Mouse (Mus musculus) embryonic facial prominence, embryonic 15.5 days (tissue): ENCODE measurements at regions not wholly inside any gene's neighbourhood (a gene's known extent, or its start where the extent isn't known, plus 50 kb on each side); places are given as distances from the start of the nearest gene placed in this dataset.

Source experiments
- ATAC-seq: fragments of 200-750 bp; cut with Nextera tagmentation; 2 replicates; pipeline ENCODE4 v1.8.0; 2017; ENCODE audit warnings: low read depth, moderate TSS enrichment; ENCODE audit not compliant: insufficient number of reproducible peaks, low FRiP score, low TSS enrichment
- H3K27ac ChIP-seq: fragments of 300-500 bp; sonication (generic); replicated peaks from 2 replicates; pipeline ENCODE4 v1.5.1; 2015; ENCODE audit warnings: mild to moderate bottlenecking, inconsistent platforms
- H3K27me3 ChIP-seq: fragments of 300-500 bp; sonication (generic); 2 replicates; pipeline ENCODE4 v1.6.1; 2015; ENCODE audit warnings: inconsistent platforms
- H3K36me3 ChIP-seq: fragments of 300-500 bp; sonication (generic); 2 replicates; pipeline ENCODE4 v1.6.1; 2015; ENCODE audit warnings: mild to moderate bottlenecking, inconsistent platforms
- H3K4me1 ChIP-seq: fragments of 300-500 bp; sonication (generic); 2 replicates; pipeline ENCODE4 v1.6.1; 2015; ENCODE audit warnings: inconsistent platforms
- H3K4me2 ChIP-seq: fragments of 300-500 bp; sonication (generic); replicated peaks from 2 replicates; pipeline ENCODE4 v1.6.1; 2015; ENCODE audit warnings: mild to moderate bottlenecking, inconsistent platforms
- H3K4me3 ChIP-seq: fragments of 300-500 bp; sonication (generic); replicated peaks from 2 replicates; pipeline ENCODE4 v1.5.1; 2015; ENCODE audit warnings: mild to moderate bottlenecking, inconsistent platforms
- H3K9ac ChIP-seq: fragments of 300-500 bp; sonication (generic); 2 replicates; pipeline ENCODE4 v1.6.1; 2015; ENCODE audit warnings: inconsistent platforms
- H3K9me3 ChIP-seq: fragments of 300-500 bp; sonication (generic); replicated peaks from 2 replicates; pipeline ENCODE4 v1.6.1; 2016; ENCODE audit warnings: inconsistent platforms
- WGBS: fragments of 180-500 bp; shearing (Covaris S2); methylation state at CpG from one replicate; pipeline ENCODE4 v1.1.7; 2015; 5-methylcytosine and 5-hydroxymethylcytosine counted together

DNA sequence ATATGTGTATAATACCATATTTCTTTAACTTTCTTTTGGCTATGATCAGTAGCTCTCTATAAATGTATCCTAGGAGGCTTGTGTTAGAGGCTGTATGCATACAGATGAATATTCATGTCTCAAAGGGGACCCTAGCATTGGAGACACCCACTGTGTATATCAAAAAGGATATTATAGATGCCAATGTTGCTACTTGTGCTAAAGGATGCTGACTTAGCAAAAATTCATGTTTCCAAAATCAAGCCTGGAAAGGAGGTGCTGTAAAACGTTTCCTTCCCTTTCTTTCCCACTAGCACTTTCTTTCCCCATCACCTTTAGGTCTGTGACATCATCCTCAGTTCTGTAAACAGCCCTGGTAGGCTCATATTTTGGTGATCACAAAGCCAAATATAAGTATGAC, 519.4 kb downstream of the Rnf144a start:
- WGBS, result 53% methylated on average over 1 of the region's 1 CpGs
- ATAC-seq, result no peak
- no peak overlapping the region for H3K9ac ChIP-seq

DNA sequence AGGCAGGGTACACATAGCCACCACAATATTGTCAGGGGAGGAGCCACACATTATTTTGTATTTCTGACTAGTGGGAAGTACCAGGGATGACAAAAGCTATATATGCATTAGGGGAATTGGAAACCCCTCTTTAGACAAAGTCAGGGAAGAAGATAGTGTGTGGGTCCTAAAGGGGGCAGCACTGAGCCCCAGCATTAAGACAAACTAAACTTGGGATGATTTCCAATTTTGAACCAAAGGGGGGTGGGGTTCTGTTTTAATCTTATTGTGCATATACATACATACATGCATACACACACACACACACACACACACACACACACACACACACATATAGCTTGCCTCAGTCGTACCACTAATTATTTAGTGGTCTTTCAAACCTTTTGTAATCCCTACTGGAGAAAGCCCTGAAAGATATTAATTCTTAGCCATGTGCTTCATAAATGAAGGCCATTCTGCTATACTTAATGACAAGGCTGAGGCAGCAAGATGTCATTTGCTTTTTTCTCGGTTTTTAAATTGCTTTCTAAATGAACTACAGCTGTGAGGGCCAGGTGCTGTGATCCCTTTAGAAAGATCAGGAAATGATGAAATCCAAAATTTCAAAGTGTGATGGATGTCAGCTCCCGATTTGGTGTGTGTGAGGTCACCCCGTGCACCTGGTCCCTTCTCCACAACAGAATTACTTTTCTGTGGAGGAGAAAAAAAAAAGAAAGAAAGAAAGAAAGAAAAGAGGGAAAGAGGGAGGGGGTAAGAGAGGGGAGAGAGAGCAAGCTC, 523.5 kb downstream of the Rnf144a start:
- 42% methylated on average over 4 of the region's 4 CpGs for WGBS
- Histone ChIP-seq H3K27ac (no peak overlapping the region), H3K4me1 (no peaks in the 10 kb centered on the region), H3K4me2 (no peak overlapping the region), H3K36me3 (no peaks in the 10 kb centered on the region), H3K9me3 (no peaks in the 10 kb centered on the region), H3K4me3 (no peak overlapping the region), H3K27me3 (no peaks in the 10 kb centered on the region), H3K9ac (no peak overlapping the region)
- no peak for ATAC-seq

More for the DNA sequence above, 519.4 kb downstream of the Rnf144a start:
- Histone ChIP-seq H3K9me3 (no peaks in the 10 kb centered on the region), H3K27me3 (no peaks in the 10 kb centered on the region), H3K36me3 (no peaks in the 10 kb centered on the region), H3K4me2 (no peak overlapping the region), H3K4me1 (no peaks in the 10 kb centered on the region), H3K4me3 (no peak overlapping the region), H3K27ac (no peak overlapping the region)

DNA sequence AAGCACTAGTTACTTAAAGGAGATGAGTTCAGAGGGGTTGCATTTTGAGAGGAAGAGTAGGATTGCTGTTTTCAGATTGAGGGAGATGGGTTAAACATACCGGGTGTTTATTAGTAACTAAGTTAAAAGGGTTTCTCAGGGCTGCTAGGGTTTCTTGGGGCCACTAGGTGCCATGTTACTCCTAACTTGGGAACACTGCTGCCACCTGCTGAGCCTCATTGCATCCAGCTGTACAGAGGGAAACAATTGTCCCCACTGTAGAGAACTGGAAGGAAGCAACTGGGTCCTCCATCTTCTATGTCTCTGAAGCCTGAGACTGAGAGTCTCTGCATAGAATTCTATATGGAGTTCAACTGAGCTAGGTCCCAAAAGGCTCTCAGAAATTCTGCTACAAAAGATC, 524.3 kb downstream of the Rnf144a start:
- Histone ChIP-seq H3K9ac (no peak overlapping the region), H3K4me3 (no peak overlapping the region), H3K27me3 (no peaks in the 10 kb centered on the region), H3K36me3 (no peaks in the 10 kb centered on the region), H3K27ac (no peak overlapping the region), H3K4me1 (no peaks in the 10 kb centered on the region), H3K9me3 (no peaks in the 10 kb centered on the region), H3K4me2 (no peak overlapping the region)
- no peak for ATAC-seq
- 71% methylated on average over 1 of the region's 1 CpGs for WGBS

DNA sequence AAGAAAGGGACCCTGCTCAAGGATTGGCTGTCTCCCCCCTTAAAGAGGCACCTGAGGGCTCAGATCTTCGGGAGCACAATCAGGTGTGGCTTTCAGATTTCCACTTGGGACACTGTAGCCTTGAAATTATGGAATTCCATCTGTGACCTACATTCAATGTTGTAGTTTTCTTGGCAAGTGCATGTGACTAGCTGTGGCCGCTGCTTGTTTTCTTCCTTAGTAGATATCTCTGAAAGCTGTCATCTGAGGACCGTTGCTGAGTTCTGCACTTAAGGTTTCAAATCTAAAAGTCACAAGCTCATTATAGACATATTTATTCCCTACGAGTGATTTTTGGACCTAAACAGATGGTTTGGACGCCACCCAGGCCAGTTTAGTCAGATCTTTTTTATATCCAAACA, 531.3 kb downstream of the Rnf144a start:
- no peak overlapping the region for H3K9ac ChIP-seq
- H3K27me3 ChIP-seq, result no peaks in the 10 kb centered on the region
- H3K36me3 ChIP-seq, result no peaks in the 10 kb centered on the region
- 64% methylated on average over 5 of the region's 5 CpGs for WGBS
- H3K4me2 ChIP-seq, result no peak overlapping the region
- ATAC-seq, result no peak
- H3K27ac ChIP-seq, result no peak overlapping the region
- H3K4me3 ChIP-seq, result no peak overlapping the region
- H3K9me3 ChIP-seq, result no peaks in the 10 kb centered on the region
- no peaks in the 10 kb centered on the region for H3K4me1 ChIP-seq

DNA sequence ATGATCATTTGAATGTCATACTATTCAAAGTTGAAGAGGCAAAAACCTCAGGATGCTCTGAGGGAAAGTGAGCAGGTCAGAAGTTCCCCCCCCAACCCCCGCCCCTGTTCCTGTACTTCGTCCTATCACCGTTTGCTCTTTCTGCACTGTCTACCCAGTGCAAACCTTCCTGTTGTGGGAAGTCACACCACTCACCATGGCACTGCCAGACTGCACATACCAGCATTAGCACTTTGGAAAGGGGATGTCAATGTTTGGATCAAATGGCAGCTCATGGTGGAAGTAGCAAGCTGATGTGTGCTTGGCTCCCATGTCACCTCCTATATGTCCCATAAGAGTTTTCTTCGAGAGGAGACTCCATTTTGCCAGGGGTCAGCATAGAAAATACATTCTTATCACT, 543.2 kb downstream of the Rnf144a start:
- H3K4me2 ChIP-seq, result no peak overlapping the region
- no peak overlapping the region for H3K9ac ChIP-seq
- no peak overlapping the region for H3K27ac ChIP-seq
- H3K4me3 ChIP-seq, result no peak overlapping the region
- 78% methylated on average over 4 of the region's 4 CpGs for WGBS
- no peak for ATAC-seq
- no peaks in the 10 kb centered on the region for H3K36me3 ChIP-seq
- no peaks in the 10 kb centered on the region for H3K9me3 ChIP-seq
- H3K27me3 ChIP-seq, result no peaks in the 10 kb centered on the region
- H3K4me1 ChIP-seq, result 0 out of 2 replicates have a peak, but pooled peaks cover 5% of the 10 kb centered on the region

DNA sequence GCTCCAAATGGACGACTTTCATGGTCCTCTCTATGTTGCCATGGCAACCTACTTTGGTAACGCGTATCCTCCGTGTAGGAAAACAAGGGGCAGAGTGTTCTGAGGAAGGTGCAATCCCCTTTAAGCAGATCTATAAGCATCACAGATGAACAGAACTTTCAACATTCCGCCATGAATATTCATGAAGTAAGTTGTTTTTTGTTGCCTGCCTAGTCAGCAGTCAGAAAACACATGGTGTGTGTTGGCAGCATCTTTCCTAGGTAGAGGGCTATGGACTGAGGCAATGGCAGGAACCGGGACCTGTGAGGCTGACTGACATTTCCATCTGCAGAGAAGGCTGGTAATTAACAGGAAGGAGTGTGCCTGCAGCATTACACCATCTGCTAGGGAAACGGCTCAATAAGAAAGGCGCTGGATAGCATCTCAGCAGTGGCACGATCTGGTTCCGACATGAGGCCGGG, 544.0 kb downstream of the Rnf144a start:
- 38% methylated on average over 11 of the region's 11 CpGs for WGBS
- no peak for ATAC-seq
- no peaks in the 10 kb centered on the region for H3K9me3 ChIP-seq
- H3K9ac ChIP-seq, result no peak overlapping the region
- no peak overlapping the region for H3K27ac ChIP-seq
- 0 out of 2 replicates have a peak, but pooled peaks cover 5% of the 10 kb centered on the region for H3K4me1 ChIP-seq
- H3K4me2 ChIP-seq, result no peak overlapping the region
- no peaks in the 10 kb centered on the region for H3K27me3 ChIP-seq
- no peaks in the 10 kb centered on the region for H3K36me3 ChIP-seq
- no peak overlapping the region for H3K4me3 ChIP-seq

DNA sequence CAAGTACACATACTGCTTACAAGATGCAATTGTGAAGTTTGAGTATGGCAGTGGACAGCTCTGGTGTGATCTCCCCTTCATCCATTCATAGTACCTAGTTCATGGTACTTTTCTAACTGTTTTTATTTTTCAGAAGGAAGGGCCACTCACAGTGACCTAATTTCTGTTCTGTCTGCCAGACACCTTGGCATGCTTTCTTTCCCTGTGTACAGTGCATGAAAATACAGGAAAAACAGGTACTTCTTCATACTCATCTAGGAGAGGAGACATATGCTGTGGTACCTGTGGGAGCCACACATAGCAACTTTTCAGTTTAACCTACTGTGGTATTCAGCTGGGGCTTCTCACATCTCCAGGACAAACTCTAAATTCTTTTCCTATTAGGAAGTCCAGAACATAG, 545.2 kb downstream of the Rnf144a start:
- Histone ChIP-seq H3K27ac (no peak overlapping the region), H3K36me3 (no peaks in the 10 kb centered on the region), H3K4me2 (no peak overlapping the region), H3K4me3 (no peak overlapping the region), H3K4me1 (0 out of 2 replicates have a peak, but pooled peaks cover 5% of the 10 kb centered on the region), H3K27me3 (no peaks in the 10 kb centered on the region), H3K9ac (no peak overlapping the region), H3K9me3 (no peaks in the 10 kb centered on the region)
- ATAC-seq, result no peak

DNA sequence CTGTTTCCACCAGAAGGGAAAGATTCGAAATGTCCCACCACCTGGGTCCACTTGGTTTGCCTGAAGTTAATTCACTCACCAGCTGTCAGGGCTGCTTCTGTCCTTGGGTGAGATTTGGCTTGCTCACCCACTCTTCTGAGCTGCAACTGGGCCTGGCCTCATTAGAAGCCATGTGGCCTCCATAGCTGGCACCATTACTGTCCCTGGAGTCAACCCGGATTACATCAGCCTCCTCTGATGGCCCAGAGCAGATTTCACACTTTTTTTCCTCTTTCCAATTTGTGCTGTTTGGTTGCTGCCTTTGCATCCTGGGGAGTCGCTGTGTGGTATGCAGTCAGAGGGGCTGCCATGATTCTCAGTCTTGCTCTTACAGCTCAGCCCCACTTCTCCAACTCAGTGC, 550.0 kb downstream of the Rnf144a start:
- Histone ChIP-seq H3K27me3 (no peaks in the 10 kb centered on the region), H3K4me3 (no peak overlapping the region), H3K4me1 (no peaks in the 10 kb centered on the region), H3K27ac (no peak overlapping the region), H3K36me3 (no peaks in the 10 kb centered on the region), H3K4me2 (no peak overlapping the region), H3K9ac (no peak overlapping the region), H3K9me3 (no peaks in the 10 kb centered on the region)
- ATAC-seq, result no peak
- WGBS, result 77% methylated on average over 3 of the region's 3 CpGs

DNA sequence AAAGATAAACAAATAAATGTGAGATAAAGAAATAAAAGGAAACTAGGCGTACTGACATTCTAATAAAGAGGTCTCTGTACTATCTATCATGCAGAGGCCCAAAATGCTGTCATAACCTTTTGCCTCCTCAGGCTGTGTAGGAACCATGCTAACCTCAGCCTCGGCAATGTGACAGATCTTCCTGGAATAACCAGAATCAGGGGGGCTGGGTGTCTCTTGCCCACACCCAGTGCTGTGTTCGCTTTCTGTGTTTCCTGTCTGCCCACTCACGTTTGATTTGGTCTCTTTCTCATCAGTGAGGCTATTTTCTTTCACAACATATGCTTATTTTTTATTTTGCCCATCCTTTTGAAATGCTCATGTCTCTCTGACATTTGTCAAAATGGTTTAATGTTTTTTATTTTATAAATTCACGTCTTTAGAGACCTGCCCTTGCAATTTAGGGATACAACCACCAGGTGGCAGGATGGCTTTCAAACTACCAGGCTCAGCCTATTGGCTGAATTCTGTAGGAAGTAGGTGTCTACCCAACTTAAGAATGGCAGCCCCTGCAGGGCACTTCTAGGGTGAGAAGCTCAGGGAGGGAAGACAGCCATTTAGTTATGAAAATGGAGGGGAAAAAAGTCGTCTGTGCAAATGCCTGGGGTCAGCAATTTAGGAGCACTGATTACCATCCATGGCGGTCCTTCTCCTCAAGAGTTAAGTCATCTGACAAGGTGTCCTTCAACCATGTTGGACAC, 550.8 kb downstream of the Rnf144a start:
- WGBS, result 71% methylated on average over 7 of the region's 7 CpGs

DNA sequence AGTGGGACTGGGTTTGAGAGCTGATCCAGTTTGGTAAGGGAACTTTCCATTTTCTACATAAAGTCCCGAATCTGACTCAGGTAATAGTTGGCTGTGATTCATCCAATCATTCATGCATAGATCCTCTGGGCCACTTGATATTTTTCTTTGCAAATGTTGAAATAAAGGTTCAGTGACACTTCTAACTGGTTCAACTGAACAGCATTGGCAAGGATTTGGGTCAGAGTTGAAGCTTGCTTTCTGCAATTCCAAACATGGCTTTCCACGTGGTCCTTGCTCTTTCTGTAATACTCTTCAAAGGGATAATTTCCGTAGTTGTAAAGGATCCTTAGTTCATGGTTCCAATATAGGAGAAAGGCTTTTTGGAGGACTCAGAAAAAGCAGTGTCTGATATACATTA, 554.0 kb downstream of the Rnf144a start:
- no peaks in the 10 kb centered on the region for H3K27me3 ChIP-seq
- H3K4me1 ChIP-seq, result no peaks in the 10 kb centered on the region
- H3K4me3 ChIP-seq, result no peak overlapping the region
- no peak overlapping the region for H3K27ac ChIP-seq
- H3K4me2 ChIP-seq, result no peak overlapping the region
- H3K9ac ChIP-seq, result no peak overlapping the region
- no peaks in the 10 kb centered on the region for H3K36me3 ChIP-seq
- no peaks in the 10 kb centered on the region for H3K9me3 ChIP-seq
- 84% methylated on average over 3 of the region's 3 CpGs for whole genome bisulfite sequencing
- no peak for ATAC-seq

More for the DNA sequence above, 550.8 kb downstream of the Rnf144a start:
- no peak for ATAC-seq
- H3K9me3 ChIP-seq, result no peaks in the 10 kb centered on the region
- H3K27ac ChIP-seq, result no peak overlapping the region
- no peaks in the 10 kb centered on the region for H3K27me3 ChIP-seq
- H3K4me2 ChIP-seq, result no peak overlapping the region
- no peak overlapping the region for H3K9ac ChIP-seq
- no peaks in the 10 kb centered on the region for H3K4me1 ChIP-seq
- no peaks in the 10 kb centered on the region for H3K36me3 ChIP-seq
- no peak overlapping the region for H3K4me3 ChIP-seq

DNA sequence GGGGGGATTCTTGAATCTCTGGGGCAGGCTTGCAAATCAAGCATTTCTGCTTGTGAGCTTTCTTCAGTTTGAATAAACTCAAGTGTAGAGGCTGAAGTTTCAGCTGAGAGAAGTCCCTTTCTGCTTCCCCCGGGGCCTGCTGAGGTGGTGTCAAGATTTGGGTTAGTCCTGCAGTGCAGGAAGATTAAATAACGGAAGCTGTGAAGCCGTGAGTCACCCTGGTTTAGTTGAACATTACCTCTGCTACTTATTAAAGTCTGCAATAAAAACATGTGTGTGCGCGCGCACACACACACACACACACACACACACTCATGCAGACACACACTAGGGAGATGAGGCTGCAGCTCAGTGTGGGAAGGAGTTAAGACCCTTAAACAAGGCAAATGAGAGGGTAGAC, 556.7 kb downstream of the Rnf144a start:
- Histone ChIP-seq H3K4me3 (no peak overlapping the region), H3K4me1 (no peaks in the 10 kb centered on the region), H3K27me3 (no peaks in the 10 kb centered on the region), H3K4me2 (no peak overlapping the region), H3K36me3 (no peaks in the 10 kb centered on the region), H3K9ac (no peak overlapping the region), H3K9me3 (no peaks in the 10 kb centered on the region), H3K27ac (no peak overlapping the region)
- 64% methylated on average over 6 of the region's 6 CpGs for WGBS
- no peak for ATAC-seq
